Mouse (Mus musculus): Measurements from ENCODE around the gene Bcar1.

The Bcar1 gene

GRCm38 (mm10) chr8:111769296-111769695 lies 25.7 kb upstream of the Bcar1 start:
- DNase-seq, result no peak

GRCm38 (mm10) chr8:111768651-111769050 lies 25.0 kb upstream of the Bcar1 start:
- DNase-seq, result peak; percentile 54 to 69

GRCm38 (mm10) chr8:111765616-111766015 lies 22.0 kb upstream of the Bcar1 start:
- DNase-seq, result no peak

GRCm38 (mm10) chr8:111765096-111765495 lies 21.5 kb upstream of the Bcar1 start:
- peak in 1 of 2 experiments; percentile 27 for DNase-seq

- no peak for DNase-seq
These were observed 17.1 kb upstream of the Bcar1 start for GRCm38 (mm10) chr8:111760708-111761107.

DNA sequence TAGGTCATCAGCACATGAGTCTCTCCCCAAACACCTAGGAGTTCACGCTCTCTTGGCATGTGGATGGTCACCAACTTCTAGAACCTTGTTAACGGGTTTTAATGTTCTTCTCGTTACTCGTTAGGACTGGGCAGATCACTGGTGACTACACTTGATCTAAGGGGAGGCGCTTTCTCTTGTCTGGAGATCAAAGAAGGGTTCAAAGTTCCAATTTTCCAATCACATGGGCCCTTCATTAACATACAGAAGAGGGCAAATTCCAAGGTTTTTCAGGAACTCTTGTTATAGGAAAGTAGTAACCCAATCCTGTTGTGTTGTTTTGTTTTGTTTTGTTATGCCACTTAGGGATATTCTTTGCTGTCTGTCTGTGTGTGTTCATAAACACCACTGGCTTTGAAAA lies 15.2 kb upstream of the Bcar1 start:
- DNase-seq, result no peak

DNA sequence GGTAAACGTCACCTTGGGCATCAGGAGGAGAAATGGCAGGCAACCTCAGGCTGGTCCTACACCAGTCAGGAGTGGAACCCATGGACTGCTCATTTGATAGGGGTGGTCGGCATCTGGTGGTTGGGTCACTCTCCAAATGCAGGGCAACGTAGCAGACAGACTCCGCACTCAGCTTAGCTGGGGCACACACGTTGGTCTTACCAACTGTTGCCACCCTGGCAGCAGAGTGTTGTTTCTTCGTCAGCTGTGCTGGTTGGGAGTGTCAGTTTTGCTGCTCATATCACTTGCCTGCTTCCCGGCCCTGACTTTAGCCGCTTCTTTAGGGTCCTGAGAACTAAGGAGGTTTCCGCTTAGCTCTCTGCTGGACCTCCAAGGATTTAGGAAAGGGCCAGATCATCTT lies 14.0 kb upstream of the Bcar1 start:
- DNase-seq, result no peak

DNA sequence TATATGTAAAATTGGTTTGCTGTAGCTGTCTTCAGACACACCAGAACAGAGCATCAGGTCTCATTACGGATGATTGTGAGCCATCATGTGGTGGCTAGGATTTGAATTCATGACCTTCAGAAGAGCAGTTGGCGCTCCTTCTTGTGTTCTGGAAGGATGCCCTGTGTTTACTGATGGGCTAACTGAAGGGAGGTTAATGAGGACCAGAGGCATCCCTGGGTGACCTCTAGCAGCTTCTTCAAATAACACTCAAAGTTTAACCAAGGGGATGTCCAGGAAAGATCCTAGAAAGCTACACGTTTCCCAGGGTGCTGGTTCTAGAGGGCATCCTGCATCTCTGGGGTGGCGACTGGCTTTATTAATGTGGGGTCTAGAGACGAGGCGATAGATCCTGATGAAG lies 11.1 kb upstream of the Bcar1 start:
- DNase-seq, result no peak

GRCm38 (mm10) chr8:111754088-111754487 lies 10.5 kb upstream of the Bcar1 start:
- no peak for DNase-seq

GRCm38 (mm10) chr8:111748766-111749165 lies 5.2 kb upstream of the Bcar1 start:
- no peak for DNase-seq

GRCm38 (mm10) chr8:111747866-111748649 lies 4.4 kb upstream of the Bcar1 start:
- no peak for DNase-seq

DNA sequence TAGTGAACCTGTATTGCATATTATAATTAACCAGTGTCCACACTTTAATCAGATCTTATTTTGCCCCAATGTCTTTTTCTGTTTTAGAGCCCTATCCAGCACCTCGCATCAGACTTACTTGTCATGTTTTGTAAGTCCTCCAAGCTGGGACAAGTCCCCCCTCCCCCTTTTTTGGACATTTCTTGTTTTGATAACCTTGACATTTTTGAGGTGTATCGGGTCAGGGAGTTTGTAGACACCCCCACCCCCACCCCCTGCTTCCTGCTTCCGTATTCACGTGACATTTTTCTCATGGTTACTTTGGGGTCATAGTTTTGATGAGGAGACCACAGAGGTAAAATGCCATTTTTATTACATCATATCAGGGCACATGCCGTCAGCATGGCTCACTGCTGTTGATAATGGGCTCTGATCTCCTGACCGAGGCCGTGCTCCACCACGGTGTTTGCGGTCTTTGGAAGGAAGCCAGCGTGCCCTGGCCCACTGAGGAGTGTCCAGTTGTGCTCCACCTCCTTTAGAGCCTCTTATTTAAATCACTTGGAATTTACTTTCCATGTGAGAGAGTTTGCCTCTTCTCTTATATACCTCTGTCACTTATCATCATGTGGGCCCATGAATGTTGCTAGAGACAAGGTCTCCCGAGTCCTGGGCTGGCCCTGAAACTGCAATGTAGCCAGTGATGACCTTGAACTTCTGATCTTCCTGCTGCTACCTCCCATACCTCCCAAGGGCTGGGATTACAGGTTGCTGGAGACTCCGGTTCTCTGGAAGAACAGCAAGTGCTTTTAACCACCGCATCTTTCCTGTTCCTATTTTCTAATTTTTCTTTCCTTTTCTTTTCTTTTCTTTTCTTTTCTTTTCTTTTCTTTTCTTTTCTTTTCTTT lies 3.2 kb upstream of the Bcar1 start:
- no peak for DNase-seq

DNA sequence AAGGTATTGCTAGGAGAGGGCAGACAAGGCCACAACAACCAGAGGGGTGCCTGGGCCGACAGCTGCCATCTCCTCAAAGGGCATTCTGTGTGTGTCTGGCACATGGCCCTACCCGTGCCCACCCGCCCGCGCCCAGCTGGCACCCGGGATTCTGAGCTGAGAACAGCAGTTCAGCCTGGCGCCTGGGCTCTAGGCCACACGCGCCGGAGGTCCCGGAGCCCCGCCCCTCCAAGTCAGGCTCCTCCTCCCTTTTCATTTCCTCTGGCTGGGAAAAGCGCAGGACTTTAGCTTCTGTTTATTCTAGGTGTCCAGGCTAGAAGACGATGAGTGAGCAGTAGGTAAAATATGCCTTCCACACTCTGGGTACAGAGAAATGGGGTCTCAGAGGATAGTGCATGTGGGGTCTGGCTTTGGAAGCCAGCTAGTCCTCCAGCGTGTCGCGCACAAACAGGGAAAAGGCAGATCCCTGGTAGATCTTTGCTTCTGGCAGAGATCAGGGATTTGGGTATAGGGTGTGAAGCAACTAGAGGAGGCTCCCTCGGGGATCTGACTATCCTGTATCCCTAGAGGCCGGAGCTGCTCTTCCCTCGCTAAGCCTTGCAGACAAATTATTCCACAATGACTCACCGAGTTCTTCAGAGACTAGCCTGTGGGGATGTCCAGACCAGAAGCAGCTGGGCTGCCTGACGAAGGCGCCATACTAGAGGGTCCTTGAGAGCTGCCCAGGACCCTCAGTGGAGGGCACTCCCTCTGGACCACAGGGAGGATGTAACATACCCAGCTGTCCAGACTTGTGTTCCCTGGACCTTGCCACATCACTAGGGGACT lies 2.2 kb upstream of the Bcar1 start:
- DNase-seq, result peak; percentile 61 to 80

GRCm38 (mm10) chr8:111745086-111745485 lies 1.5 kb upstream of the Bcar1 start:
- DNase-seq, result no peak

DNA sequence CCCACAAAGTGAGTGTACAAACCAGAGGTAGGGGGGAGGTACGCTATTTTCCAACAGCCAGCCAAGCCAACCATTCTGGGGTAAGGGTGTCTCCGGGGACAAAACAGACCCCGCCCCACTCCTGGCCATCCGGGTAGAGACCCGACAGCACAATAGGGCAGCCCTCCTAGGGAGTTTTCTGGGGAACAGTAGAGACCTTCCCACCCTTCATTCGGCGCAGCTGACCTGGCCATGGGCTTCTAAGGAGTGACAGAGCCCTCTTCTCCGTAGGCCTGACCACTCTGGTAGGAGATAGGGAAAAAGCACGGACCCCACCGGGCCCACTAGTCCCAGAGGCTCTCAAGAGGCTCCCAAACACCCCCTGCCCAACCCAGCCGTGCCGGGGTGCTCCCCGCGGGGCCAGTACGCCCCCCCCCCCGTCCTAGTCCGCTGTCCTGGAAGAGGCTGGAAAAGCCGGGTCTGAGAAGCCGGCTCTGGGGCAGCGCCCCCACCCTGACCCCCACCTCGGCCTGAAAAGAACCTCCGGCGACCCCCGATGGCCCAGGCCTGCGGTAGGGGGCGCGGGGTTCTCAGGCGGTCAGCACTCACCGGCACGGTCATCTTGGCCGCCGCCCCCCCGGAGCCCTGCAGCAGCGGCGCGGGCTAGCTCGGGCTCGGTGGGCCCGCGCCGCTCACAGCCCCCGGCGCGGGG lies 363 bp downstream of the Bcar1 start:
- peak; percentile 53 to 59 for DNase-seq

GRCm38 (mm10) chr8:111742261-111743037 lies 1.2 kb downstream of the Bcar1 start:
- peak; percentile 76 to 78 for DNase-seq

GRCm38 (mm10) chr8:111741556-111741955 lies 2.1 kb downstream of the Bcar1 start:
- DNase-seq, result peak in 1 of 2 experiments; percentile 35

DNA sequence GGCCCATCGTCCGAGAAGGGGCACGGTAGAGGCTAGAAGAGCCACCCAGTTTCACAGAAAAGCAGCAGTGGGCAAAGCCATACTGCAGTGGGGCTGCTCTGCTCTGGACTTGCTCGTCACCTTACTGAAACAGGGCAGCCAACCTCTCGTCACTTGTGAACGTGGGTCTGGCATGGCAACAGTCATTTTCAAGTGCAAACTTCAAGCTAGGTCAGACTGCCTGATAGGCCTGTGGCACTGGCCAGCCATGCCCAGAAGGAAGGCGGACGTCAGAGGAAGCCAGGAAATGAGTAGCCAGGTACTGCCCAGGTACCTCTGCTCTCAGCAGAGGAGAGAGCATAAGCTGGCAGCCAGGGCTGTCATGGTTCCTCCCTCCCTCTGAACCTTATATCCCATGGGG lies 2.6 kb downstream of the Bcar1 start:
- DNase-seq, result peak; percentile 35 to 42

DNA sequence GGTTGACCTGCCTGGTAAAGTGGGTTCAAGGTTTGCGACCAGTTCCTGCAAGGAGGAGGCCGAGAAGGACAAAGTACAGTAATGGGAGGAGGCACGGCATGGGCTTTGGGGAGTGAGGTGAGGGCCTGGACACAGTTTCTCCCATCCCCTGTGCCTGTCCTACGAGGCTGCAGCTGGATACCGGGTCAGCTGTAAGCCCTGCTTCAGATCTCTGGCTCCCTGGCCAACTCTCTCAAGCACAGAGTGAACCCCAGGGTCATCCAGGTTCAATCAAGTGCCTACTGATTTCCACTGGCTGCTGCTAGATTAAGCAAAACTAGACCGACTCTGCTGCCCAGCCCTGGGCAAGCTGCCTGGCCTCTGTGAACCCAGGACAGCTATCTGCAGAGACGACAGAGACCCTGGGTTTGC lies 3.3 kb downstream of the Bcar1 start:
- DNase-seq, result peak; percentile 41 to 46

DNA sequence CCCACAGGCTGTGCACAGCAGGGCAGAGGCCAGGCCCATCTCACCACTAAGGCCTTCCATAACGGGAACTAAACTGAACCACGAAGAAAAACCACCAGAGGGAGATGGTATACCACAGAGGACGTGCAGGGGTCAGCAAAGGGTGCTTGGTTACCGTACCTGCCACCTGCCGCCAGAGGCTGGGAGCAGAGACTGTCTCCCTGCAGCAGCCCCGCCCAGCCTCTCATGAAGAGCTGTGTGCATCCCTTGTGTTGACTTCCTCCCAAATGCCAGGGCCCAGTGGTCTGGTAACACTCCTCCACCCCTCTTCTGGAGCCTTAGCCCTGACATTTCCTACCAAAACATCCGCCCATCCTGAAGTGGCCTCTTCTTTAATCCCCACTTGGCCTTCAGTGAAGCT lies 4.0 kb downstream of the Bcar1 start:
- peak in 1 of 2 experiments; percentile 37 for DNase-seq

DNA sequence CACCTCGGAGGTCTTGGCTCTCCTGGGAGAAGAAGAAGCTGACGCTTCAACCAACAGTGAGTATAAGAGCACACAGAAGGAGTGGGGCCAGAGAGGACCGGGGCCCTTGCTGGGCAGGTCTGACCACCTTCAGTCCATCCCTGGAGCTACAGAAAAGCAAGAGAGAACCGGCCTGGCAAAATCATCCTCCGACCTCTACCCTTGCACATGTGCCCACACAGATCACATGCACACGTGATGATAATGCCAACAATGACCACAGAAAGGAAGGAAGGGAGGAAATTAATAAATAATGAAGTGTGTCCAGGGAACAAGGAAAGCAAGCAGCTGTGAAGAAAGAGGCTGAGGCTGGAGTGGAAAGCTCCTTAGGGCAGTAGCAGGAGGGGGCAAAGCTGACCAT lies 4.7 kb downstream of the Bcar1 start:
- DNase-seq, result no peak

DNA sequence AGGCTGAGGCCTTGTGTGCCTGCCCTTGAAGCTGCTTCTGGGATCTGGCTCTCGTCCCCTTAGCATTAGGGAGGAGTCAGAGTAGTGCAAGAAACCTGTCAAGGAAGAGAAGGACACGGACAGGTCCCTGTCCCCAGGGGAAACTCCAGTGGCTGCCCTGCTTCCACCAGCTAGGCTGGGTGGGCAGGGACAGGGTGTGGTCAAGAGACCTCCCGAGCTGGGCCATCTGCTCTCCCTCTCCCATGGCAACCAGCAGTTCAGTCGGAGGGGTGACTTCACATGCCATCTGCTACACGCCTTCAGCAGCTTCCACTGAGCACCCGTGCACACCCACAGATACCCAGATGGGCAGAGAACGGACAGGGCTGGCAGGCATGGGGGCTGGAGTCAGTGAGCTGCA lies 7.3 kb downstream of the Bcar1 start:
- DNase-seq, result peak; percentile 72 to 76

Data from cerebellum, postnatal 25 days (tissue).